Mouse (Mus musculus) common myeloid progenitor, adult 5-6 weeks (primary cell): ENCODE measurements at regions not wholly inside any gene's neighbourhood (a gene's known extent, or its start where the extent isn't known, plus 50 kb on each side); places are given as distances from the start of the nearest gene placed in this dataset.

ENCODE experiments used
- ATAC-seq: replicated peaks from 2 replicates; pipeline ENCODE4 v1.8.0; 2016; ENCODE audit warnings: low read depth, mild to moderate bottlenecking, moderate TSS enrichment, inconsistent platforms; ENCODE audit not compliant: poor library complexity, severe bottlenecking

DNA sequence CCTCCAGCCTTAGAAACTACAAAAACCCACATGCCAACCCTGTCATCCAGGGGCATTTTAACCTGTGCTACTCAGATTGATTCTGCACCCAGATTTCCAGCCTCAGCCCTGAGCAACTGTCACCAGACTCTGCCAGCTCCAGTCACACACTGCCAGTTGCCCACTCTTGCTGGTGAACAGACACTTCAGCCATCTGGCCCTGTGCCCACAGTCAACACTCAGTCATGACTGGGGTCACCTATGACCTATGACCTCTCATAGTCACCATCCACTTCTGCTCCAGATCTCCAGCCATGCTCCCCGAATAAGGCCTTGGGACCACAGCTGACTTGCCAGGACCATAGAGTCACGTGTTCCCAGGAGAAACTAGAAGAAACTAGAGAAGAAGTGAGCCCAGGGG lies 146.0 kb upstream of the Spred2 start:
- no peak for ATAC-seq

DNA sequence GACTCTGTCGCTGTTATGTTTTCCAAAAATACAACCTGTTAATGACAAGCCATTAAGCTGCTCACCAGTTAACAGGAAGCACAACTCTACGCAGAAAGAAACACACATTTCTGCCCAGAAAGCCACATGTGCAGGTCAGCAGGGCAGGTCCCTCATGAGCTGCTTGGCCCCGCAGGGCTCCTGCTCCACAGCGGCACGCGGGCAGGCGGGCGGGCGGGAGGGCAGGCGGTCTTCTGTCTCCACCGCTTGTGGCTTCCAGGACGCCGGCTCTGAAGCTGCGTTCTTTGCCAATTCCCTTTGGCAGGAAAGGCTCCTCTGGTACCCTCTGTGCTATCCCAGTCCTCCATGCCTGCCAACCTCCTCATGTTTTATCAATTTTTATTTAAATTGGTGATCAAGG lies 139.1 kb upstream of the Spred2 start:
- no peak for ATAC-seq

GRCm38 (mm10) chr11:19796950-19797670 lies 127.1 kb upstream of the Spred2 start:
- ATAC-seq, result no peak

- ATAC-seq, result no peak
Observed at GRCm38 (mm10) chr11:19809359-19809758, 114.8 kb upstream of the Spred2 start.

DNA sequence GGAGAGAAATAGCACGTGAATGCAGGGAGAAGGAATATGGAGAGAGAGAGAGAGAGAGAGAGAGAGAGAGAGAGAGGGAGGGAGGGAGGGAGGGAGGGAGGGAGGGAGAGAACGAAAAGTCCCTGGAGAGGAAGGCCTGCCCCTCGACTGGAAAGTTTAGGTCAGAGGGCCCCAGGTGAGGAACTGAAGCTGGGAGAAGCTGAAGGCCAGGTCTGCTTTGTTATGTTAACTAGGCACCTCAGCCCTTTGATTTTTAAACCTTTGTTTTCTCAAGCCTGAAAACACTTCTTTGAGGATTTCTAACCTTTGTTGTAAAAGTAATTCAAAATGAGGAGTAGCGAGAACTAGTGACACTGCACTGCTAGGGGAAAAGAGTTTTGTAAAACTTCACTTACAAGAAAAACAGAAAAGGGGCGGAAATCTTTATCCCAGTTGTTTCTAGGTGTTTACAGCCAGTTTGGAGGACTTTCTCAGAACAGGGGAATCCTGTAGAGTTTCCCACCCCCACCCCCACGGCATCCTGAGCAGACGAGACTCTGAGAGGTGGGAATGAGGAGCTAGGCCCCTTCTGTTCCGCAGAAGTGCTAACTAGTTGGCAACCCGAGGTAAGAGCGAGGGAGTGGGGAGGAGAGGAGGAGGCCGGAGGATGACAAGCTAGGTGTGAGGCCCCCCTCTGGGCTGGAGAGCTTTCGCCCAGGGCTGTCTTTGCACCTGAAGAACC lies 112.7 kb upstream of the Spred2 start:
- ATAC-seq, result no peak

- no peak for ATAC-seq
Observed at GRCm38 (mm10) chr11:19811992-19812690, 112.0 kb upstream of the Spred2 start.

DNA sequence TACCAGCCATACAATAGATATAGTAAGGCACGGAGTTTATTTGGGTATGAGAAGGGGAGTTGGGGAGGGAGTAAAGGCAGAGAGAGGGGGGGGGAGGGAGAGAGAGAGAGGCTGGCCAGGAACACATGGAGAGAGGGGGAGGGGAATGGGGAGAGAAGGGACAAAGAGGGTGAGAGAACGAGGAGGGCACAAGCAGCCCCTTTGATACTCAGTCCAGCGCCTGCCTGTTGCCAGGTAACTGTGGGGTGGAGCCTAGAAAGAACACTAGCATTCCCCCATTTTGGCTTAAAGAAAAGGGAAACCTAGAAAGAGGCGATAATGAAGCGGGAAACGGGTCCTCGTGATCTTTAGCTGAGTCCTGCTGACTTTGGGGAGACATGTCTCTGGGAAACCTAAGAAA lies 110.6 kb upstream of the Spred2 start:
- ATAC-seq, result no peak

DNA sequence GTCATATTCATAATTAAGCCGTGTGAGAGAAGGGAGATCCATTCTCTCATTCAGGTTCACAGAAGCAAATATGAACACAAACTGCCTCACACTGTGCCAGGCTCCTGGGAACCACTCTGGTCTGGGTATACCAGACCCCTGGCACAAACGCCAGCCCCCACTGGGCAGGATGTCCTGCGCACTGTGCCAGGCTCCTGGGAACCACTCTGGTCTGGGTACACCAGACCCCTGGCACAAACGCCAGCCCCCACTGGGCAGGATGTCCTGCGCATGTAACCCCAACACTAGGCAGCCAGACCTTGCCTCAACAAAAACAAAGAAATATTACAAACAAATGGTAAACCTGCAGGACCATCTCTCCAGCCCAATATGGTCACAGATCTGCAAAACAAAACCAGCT lies 101.2 kb upstream of the Spred2 start:
- ATAC-seq, result no peak

GRCm38 (mm10) chr11:19823461-19823895 lies 100.7 kb upstream of the Spred2 start:
- peak; percentile 68 for ATAC-seq

GRCm38 (mm10) chr11:19826481-19827185 lies 97.5 kb upstream of the Spred2 start:
- ATAC-seq, result no peak

DNA sequence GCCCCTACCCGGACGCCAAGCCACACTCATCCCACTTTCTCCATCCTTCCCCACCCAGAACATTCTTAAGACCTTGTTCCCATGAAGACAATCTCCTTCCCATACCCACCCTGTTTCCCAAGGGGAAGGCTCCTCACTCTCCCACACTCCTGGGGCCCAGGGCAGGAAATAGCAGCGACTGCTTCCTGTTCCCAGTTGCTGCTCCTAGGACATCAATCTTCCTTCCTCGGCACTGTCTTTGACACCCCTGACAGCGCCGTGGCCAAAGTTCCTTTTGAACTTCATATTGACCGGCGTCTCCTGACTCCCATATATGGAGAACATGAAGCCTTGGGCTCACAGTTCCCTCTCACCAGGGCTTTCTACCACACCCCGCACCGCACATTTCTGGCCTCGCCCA lies 96.2 kb upstream of the Spred2 start:
- ATAC-seq, result no peak

- no peak for ATAC-seq
Observed at GRCm38 (mm10) chr11:19828959-19829401, 95.2 kb upstream of the Spred2 start.

- no peak for ATAC-seq
Observed at GRCm38 (mm10) chr11:19829564-19830279, 94.5 kb upstream of the Spred2 start.

GRCm38 (mm10) chr11:19830280-19831062 lies 93.7 kb upstream of the Spred2 start:
- ATAC-seq, result peak; percentile 89

DNA sequence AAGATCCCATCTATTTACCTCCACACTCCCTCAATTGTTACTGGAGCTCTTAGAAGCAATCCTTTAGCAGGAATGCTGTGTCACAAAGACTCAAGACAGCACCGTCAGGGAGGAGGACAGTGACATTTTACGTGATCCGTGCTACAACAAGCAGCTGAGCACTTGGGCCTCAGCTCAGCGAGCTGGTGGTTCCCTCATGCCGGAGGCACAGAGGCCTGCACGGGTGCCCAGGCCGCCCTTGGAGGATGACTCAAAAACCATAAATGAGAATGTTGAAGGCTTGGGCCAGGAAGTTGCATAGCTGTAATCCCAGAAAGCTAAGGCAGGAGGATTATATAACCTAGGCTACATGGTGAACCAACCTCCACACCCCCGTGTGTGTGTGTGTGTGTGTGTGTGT lies 89.6 kb upstream of the Spred2 start:
- ATAC-seq, result no peak

- ATAC-seq, result no peak
Observed at GRCm38 (mm10) chr11:19835221-19835745, 88.9 kb upstream of the Spred2 start.

DNA sequence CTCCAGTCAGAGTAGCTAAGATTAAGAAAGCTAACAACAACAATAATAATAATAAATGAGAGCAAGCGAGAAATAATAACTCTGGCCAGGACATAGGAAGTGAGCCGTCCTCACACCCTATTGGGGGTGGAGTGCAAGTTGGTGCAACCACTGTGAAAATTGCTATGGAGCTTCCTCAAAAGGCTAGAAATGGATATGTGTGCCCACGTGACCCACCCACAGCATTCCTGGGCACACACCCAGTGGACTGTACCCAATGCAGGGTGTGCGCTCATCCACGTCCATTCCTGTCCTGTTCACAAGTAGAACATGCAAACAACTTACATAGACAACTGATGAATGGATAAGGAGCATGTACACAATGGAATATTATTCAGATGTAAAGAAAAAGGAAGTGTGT lies 85.2 kb upstream of the Spred2 start:
- ATAC-seq, result no peak

DNA sequence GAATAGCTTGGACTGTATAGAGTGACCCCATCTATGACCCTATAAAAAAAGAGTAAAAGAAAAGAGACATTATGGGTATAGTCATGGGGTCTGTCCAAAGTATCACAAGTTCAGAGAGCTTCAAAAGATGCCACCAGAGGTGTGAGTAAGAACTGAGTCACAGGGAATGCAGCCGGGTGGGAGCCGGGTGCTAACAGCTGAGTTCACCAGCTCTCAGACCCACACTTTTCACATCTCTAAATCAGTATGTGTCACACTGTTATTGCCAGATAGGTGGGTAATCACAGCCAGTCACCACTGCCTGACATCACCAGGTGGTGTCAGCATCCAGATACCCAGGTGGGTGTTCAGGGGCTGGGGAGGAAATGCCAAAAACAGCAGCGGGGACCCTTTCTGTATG lies 81.1 kb upstream of the Spred2 start:
- ATAC-seq, result no peak

DNA sequence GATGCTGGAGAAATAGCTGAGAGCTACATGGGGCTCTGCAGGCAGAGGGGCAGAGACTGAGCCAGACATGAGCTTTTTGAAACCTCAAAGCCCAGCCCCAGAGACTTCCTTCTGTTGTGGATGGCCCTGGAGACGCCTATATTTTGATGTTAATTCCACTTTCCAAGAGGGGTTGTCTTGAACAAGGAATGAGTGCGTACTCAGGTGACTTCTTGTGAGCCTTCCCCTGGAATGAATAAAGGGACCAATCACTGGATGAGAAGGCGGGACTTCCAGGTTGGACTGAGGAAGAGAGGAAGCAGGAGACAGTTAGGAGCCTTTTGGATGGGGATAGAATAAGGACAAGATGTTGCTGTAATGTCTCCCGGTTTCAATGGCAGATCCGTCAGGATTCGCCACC lies 76.3 kb upstream of the Spred2 start:
- ATAC-seq, result no peak
